Mouse (Mus musculus): ENCODE data around the gene Fyttd1.
"Not testable (repeated sequence)": the region's sequence is repeated elsewhere in the genome, so short reads cannot be mapped to it uniquely, and the experiment has no call there.

Gene Fyttd1

GRCm38 (mm10) chr16:32878972-32879926 lies 1.9 kb downstream of the Fyttd1 start:
- DNase-seq (ENCODE audit: extremely low read depth, low read depth), result no peak

DNA sequence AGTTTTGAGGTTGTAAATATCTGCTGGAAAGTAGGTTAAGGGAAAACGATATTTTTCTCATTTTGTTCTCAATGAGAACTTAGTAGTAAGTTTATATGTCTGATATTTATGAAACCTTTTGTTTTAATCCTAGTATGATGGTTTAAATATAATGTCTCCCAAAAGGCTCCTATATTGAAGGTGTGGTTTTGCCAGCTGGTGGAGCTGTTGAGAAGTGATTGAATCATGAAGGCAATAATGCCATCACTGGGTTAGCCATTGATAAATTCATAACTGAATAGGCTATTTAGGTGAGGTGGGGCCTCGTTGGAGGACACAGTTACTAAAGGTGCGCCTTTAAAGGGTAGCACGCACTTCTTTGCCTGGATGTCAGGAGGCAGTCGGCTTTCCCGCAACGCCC lies 4.2 kb downstream of the Fyttd1 start:
- no peak for DNase-seq (ENCODE audit: extremely low read depth, low read depth)

DNA sequence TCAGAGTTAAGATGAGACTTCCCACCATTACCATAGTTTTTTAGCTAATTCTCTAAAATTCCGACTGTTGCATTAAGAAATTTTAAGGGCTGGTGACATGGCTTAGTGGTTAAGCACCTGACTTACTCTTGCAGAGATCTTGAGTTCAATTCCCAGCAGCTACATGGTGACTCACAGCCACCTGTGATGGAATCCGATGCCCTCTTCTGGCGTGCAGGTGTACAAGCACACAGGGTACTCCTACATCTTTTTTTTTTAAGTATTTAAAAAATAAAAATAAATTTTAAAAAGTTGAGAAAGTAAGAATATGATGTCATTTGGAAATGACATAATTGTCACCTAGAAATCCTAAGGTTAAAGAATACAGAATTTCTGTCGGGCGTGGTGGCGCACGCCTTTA lies 10.7 kb downstream of the Fyttd1 start:
- no peak for DNase-seq (ENCODE audit: extremely low read depth, low read depth)

DNA sequence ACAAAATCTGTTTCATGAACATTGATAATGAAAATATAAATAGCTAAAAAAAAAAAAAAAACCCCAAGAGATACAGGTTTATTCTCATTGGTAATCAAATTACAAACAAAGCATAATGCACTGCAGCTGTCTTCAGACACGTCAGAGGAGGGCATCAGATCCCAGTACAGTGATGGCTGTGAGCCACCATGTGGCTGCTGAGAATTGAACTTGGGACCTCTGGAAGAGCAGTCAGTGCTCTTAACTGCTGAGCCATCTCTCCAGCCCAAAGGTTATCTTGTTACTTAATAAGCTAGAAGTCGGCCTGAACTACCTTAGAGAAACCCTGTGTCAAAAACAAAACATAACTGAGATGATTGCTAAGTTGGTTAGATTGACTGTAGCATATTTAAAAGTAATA lies 12.6 kb downstream of the Fyttd1 start:
- no peak for DNase-seq (ENCODE audit: extremely low read depth, low read depth)

- no peak for DNase-seq (ENCODE audit: extremely low read depth, low read depth)
These were observed 18.8 kb downstream of the Fyttd1 start for GRCm38 (mm10) chr16:32896126-32896525.

- DNase-seq (ENCODE audit: extremely low read depth, low read depth), result no peak
These were observed 24.2 kb downstream of the Fyttd1 start for GRCm38 (mm10) chr16:32901360-32902050.

DNA sequence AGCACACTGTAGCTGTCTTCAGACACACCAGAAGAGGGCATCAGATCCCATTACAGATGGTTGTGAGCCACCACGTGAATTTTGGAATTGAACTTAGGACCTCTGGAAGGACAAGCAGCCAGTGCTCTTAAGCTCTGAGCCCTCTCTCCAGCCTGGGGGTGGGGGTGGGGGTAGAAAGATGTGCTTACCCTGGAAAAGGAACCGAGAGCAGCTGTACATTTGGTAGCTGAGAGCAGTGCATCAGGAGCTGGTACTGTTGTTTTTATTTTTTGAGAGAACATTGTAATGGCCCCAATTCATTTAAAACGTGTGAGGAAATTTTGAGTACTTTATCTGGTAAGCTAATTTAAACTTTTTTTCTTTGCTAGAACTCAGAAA lies 24.7 kb downstream of the Fyttd1 start:
- no peak for DNase-seq (ENCODE audit: extremely low read depth, low read depth)

DNA sequence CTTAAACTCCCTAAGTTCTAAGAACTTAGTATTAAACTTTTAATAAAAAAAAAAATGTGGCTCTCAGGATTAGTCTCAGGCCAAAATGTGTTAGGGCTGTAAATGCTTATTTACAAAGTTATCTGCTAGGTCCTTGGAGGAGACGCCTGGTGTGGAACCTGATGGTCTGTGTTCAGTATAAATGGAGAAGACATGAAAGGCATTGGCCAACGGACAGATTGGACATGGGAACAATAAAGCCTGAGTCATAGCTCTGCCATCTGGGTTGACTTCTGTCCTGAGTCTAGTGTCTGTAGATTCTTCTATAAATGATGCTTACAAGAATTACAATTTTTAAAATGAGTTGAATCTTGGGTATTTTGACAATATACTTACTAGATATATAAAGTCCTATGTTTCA lies 28.9 kb downstream of the Fyttd1 start:
- DNase-seq (ENCODE audit: extremely low read depth, low read depth), result no peak

DNA sequence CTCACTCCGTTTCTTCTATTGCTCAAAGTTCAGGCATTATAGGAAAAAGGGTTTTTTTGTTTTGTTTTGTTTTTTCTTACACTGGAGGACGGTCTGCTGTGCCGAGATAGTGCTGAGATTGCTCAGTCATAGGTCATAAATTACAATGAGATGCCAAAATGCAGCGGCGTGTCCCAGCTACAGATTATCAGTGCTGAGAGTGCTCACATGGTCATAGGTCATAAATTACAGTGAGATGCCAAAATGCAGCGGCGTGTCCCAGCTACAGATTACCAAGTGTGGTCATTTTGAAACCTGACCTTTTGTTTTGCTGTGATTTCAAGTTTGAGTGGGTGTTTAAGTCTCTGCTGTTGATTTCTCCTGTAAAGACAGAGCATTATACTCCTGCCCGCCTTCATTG lies 29.4 kb downstream of the Fyttd1 start:
- no peak for DNase-seq (ENCODE audit: extremely low read depth, low read depth)

DNA sequence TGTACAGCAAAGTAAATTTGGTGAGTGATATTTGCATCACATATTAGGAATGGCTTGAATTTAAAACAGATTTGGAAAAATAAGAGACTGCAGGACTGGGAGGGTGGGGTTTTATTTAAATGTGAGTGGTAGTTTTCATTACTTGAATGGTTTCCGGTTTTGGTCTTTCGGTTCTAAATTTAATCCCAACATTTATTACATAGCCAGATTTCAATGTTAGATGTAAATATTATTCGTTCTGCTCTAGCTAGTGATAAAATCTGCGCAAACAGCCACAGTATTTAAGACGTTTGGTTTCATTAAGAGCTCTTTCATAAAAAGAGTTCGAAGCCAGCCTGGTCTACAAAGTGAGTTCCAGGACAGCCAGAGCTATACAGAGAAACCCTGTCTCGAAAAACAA lies 35.9 kb downstream of the Fyttd1 start:
- DNase-seq (ENCODE audit: extremely low read depth, low read depth), result no peak

DNA sequence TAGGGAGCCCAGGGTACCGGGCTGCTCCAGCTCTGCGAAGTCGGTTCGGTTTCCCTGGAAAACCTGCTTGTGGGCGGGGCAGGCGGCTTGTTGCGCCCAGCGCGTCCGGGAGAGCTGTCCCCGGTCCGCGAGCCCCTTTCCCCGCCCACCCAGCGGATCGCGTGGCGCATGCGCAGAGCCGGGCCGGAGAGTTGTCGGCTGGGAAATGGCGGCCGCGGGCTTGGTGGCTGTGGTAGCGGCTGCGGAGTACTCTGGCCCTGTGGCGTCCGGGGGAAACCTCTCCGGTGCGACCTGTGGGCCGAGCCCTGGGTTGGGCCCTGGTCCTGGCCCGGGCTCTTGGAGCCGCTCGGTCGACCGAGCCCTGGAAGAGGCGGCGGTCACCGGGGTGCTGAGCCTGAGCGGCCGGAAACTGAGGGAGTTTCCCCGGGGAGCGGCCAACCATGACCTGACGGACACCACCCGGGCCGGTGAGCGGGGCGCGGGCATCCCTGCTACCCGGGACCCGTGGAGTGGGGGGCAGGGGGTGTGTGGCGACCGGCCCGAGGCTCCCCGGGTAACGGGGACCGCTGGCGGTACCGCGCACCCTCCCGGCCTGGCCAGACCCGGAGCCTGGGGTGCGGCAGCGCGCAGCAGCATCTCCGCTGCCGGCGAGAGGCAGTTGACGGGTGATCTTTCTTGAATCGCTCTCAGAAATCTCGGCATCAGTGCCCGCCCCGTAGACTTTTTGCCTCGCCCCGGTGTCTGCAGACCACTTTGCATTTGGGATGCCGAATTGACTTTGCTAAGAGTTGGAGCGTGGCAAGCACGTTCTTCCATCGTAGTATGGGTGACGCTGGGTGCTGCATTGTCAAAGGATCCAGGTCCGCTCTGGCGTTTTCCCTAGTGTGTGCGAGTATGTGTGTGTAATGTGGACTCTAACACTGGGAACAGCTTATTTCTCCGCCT lies 36.9 kb downstream of the Fyttd1 start, which contains the start of gene Lrch3:
Gene Lrch3 (plus strand): TSS at position 164 of the 945 bp plus-strand sequence.
- DNase-seq (ENCODE audit: extremely low read depth, low read depth), result peak; percentile 55

DNA sequence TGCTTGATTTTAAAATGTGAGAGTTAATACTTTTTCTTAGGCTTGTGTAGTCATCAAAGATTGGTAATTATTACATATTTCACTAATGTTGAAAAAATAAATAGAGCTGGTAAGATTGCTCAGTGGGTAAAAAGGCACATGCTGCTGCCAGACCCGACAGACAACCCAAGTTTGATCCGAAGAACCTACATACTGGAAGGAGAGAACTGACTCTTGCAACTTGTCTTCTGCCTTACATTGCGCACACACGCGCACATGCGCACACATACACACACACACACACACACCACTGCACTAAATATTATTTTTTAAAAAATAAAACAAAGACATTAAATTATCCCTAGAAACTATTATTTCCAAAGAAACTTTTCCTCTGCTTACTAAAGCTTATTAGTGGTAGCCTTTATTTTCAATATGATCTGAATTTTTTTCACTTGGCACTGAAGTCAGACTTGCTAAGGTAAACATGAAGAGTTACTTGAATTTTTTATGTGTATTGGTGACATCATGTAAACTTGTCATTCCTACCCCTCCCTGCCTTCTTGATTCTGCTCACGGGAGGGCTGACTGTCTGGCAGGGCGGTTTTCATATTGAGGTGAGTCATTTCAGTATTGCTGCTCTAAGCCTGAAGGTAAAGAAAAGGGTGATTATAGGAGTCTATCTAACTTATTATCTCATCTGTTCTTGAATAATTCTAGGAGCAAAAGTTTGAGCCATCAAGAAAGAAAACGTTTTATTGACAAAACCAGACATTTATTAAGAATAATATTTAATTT lies 38.2 kb downstream of the Fyttd1 start:
- DNase-seq (ENCODE audit: extremely low read depth, low read depth), result peak; percentile 21

DNA sequence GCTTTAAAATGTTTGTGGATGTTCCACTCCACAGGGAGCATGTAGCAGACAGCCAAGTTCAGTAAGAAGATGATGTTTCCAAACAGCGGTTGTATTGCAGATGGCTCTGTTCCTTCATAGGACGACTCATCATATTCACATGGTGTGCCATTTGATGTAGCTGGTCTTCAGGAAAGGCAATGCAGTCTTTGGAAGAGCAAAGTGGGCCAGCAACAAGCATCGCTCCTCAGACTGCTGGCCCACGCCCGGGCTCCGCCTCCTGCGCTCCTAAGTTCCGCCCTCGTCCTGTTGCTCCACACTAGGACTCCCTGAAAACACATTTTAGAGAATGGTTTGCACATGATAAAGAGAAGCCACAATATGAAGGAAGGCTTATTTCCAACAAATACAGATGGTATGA lies 49.3 kb downstream of the Fyttd1 start:
- not testable (repeated sequence) for DNase-seq (ENCODE audit: extremely low read depth, low read depth)

- no peak for DNase-seq (ENCODE audit: extremely low read depth, low read depth)
These were observed 49.7 kb downstream of the Fyttd1 start for GRCm38 (mm10) chr16:32927044-32927443.

DNA sequence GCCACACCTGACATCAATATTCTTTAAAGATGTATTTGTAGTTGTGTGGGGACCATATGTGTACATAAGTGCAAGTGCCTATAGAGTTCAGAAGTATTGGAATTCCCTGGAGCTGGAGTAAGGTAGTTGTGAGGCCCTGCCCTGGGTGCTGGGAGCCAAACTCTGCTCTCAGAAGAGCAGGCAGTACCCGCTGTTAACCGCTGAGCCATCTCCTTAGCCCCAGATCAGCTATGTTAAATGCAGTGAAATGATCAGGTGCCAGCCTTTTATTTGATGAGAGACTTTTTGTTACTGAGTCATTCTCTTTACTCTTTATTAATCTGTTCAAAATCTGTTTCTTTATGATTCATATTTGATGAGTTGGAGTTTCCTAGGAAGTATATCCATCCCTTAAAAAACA lies 52.6 kb downstream of the Fyttd1 start:
- DNase-seq (ENCODE audit: extremely low read depth, low read depth), result no peak

DNA sequence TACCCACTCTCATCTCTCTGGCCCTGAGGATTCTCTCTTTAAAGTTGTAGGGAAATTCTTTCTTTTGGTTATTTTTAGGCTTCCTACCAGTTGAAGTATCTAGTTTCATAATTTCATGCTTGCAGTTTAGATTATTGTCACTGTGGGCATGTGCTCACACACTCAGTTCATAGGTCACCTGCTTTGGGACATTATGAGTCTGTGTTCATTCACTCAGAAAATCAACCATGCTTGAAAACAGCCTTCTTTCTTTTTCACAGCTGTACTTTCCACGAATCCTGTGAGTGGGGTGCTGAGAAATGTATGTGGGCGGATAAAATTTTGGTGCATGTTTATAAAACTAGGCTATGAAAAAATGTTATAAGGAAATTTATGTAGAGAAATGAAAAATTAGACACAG lies 57.2 kb downstream of the Fyttd1 start:
- no peak for DNase-seq (ENCODE audit: extremely low read depth, low read depth)

DNA sequence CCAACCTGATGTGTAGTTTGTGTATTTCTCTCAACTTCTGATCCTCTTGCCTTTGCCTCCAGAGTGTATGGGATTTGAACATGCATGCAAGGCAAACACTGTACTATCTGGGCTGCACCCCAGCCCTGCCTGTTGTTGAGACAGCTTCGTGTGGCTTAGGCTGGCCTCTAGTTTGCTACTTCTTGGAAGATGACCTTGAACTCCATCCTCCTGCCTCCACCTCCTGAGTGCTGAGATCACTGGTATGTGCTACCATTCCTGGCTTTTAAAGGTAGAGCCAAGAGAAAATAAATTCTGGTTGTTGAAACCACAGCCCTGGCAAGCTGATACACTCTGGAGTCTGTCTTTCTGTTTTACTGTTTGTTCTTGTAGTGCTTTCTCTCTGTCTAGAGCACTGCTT lies 57.8 kb downstream of the Fyttd1 start:
- no peak for DNase-seq (ENCODE audit: extremely low read depth, low read depth)

DNA sequence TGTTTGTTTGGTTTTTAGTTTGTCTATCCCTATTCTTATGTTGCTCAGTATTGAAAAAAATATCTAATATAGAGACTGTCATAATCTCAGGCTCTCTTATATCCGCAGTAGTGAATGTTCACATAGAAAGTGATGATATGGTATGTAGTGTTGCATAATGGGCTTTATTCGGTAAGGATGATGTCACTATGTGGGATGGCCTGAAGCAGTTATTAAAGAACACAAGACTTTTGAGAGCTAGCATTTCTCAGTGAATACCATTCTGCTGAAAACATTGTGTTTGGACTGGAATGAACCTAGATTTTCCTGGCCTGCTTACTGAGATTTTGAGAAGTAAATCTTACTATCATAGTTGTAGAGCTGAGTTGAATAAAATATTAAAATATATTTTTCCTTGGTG lies 60.1 kb downstream of the Fyttd1 start:
- DNase-seq (ENCODE audit: extremely low read depth, low read depth), result no peak

GRCm38 (mm10) chr16:32939301-32939700 lies 62.0 kb downstream of the Fyttd1 start:
- peak; percentile 14 for DNase-seq (ENCODE audit: extremely low read depth, low read depth)

DNA sequence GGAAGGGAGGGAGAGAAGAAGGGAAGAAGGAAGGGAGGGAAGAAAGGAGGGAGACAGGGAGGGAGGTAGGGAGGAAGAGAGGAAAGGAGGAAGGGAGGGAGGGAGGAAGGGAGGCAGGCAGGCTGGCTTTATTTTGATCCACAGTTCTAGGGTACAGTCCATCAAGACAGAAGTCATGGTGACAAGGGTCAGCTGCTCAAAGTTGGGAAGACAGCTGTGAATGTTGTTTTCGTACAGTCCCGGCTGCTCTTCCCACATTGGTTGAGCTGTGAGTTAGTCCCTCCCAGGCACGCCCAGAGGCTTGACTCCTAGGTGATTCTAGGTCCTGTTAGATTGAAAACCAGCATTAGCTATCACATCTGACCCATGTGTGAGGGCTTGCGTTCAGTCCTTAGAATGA lies 62.4 kb downstream of the Fyttd1 start:
- DNase-seq (ENCODE audit: extremely low read depth, low read depth), result peak; percentile 8

GRCm38 (mm10) chr16:32941226-32941625 lies 63.9 kb downstream of the Fyttd1 start:
- DNase-seq (ENCODE audit: extremely low read depth, low read depth), result peak; percentile 86
